Mouse (Mus musculus): Measurements from ENCODE around the gene Hspb3. TPM values are rescaled to one million over a fixed set of nuclear protein-coding genes. Genes with fewer than 3 reads are reported as not detected.

Hspb3 gene
- polyA plus RNA-seq (2014; fragmentation: Nextera tagmentation; extraction: Ambion mirVana): 20.2 and 29.3 TPM in 2 replicates

GRCm38 (mm10) chr13:113663151-113663779 lies at the start of gene Hspb3:
Hspb3 (minus strand) TSS chr13:113663676.
- H3K36me3 ChIP-seq (ENCODE audit: control insufficient read depth, insufficient read depth, low read length): no peaks in the 10 kb centered on the region
- H3K9ac ChIP-seq (ENCODE audit: low read depth, low read length): peak within 1 kb of the TSS; percentile 42; the same call in 1 of the 2 replicates
- H3K4me1 ChIP-seq (ENCODE audit: control insufficient read depth, insufficient read depth, low read length): no peaks in the 10 kb centered on the region; the same call in 1 of the 2 replicates
- WGBS: 57% methylated on average over 28 of the region's 28 CpGs
- H3K27ac ChIP-seq (replicated peaks; ENCODE audit: low read depth, low read length): no peak within 1 kb of the TSS
- no peaks in the 10 kb centered on the region for H3K9me3 ChIP-seq (ENCODE audit: control insufficient read depth, low read length)
- H3K4me3 ChIP-seq (ENCODE audit: low read depth, low read length): 0 out of 2 replicates have a peak within 1 kb of the TSS, but pooled peaks have one; percentile 5
- H3K4me2 ChIP-seq (ENCODE audit: low read depth, low read length): peak within 1 kb of the TSS; percentile 20; the same call in 1 of the 2 replicates
- 0 out of 2 replicates have a peak, but pooled peaks have one; percentile 55 for ATAC-seq (ENCODE audit: low read depth)
- H3K27me3 ChIP-seq (replicated peaks; ENCODE audit: control insufficient read depth, insufficient read depth, low read length): no peaks in the 10 kb centered on the region
- DNase-seq (ENCODE audit: low spot score): peak; percentile 76

DNA sequence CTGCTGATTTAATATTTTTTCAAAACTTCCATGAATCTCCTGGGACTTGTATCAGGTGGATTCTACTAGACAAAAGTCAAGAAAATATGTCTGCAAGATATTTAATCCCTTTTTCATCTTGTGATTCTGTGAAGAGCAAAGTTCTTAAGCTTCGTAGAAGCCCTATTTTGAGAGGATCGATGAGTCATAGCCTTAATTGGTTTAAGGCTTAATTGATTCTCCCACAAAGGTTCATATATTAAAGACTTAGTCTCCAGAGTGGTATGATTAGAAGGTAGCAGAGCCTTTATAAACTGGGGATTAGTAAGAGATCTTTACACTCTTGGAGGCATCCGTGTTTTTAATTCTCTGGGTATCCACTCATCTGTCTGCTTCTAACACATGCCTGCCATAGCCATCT lies 49.7 kb upstream of the Hspb3 start:
- Histone ChIP-seq H3K4me1 (ENCODE audit: control insufficient read depth, insufficient read depth, low read length) (peaks cover 7% of the 10 kb centered on the region; the same call in 1 of the 2 replicates), H3K36me3 (ENCODE audit: control insufficient read depth, insufficient read depth, low read length) (no peaks in the 10 kb centered on the region), H3K9ac (ENCODE audit: low read depth, low read length) (no peak overlapping the region), H3K27ac (replicated peaks; ENCODE audit: low read depth, low read length) (no peak overlapping the region), H3K4me3 (ENCODE audit: low read depth, low read length) (no peak overlapping the region), H3K27me3 (replicated peaks; ENCODE audit: control insufficient read depth, insufficient read depth, low read length) (no peaks in the 10 kb centered on the region; the same call in 1 of the 2 replicates), H3K4me2 (ENCODE audit: low read depth, low read length) (no peak overlapping the region), H3K9me3 (ENCODE audit: control insufficient read depth, low read length) (no peaks in the 10 kb centered on the region)
- 69% methylated on average over 3 of the region's 3 CpGs for WGBS
- ATAC-seq (ENCODE audit: low read depth) (0 out of 2 replicates have a peak, but pooled peaks have one; percentile 33), DNase-seq (ENCODE audit: low spot score) (no peak)

DNA sequence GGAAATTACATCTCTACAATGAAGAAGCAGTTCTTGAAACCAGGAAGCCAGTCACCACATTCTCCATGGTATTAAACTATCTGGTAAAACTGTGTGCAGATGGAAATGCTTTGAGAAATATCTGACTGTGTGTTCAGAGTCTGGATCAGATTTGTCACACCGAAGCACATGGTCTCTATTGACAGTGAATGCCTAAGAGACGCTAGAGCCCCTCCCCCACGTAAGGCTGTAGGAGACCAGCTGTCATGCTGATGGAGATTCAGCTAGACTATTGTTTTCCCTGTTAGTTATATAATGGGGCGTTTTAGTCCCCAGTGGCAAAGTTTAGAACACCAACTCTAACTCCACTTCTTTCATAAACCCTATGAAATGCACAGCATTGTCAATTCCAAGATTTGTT lies 42.7 kb upstream of the Hspb3 start:
- Histone ChIP-seq H3K36me3 (ENCODE audit: control insufficient read depth, insufficient read depth, low read length) (no peaks in the 10 kb centered on the region), H3K4me2 (ENCODE audit: low read depth, low read length) (no peak overlapping the region), H3K27ac (replicated peaks; ENCODE audit: low read depth, low read length) (no peak overlapping the region), H3K4me3 (ENCODE audit: low read depth, low read length) (no peak overlapping the region), H3K9me3 (ENCODE audit: control insufficient read depth, low read length) (0 out of 2 replicates have a peak, but pooled peaks cover 6% of the 10 kb centered on the region), H3K27me3 (replicated peaks; ENCODE audit: control insufficient read depth, insufficient read depth, low read length) (no peaks in the 10 kb centered on the region), H3K4me1 (ENCODE audit: control insufficient read depth, insufficient read depth, low read length) (0 out of 2 replicates have a peak, but pooled peaks cover 4% of the 10 kb centered on the region), H3K9ac (ENCODE audit: low read depth, low read length) (no peak overlapping the region)
- ATAC-seq (ENCODE audit: low read depth) (0 out of 2 replicates have a peak, but pooled peaks have one; percentile 67), DNase-seq (ENCODE audit: low spot score) (peak; percentile 88)
- WGBS: 11% methylated on average over 4 of the region's 4 CpGs

GRCm38 (mm10) chr13:113701185-113701584 lies 37.7 kb upstream of the Hspb3 start:
- ATAC-seq (ENCODE audit: low read depth): no peak
- Histone ChIP-seq H3K9ac (ENCODE audit: low read depth, low read length) (no peak overlapping the region), H3K36me3 (ENCODE audit: control insufficient read depth, insufficient read depth, low read length) (no peaks in the 10 kb centered on the region), H3K4me3 (ENCODE audit: low read depth, low read length) (no peak overlapping the region), H3K9me3 (ENCODE audit: control insufficient read depth, low read length) (0 out of 2 replicates have a peak, but pooled peaks cover 11% of the 10 kb centered on the region), H3K27ac (replicated peaks; ENCODE audit: low read depth, low read length) (no peak overlapping the region), H3K4me1 (ENCODE audit: control insufficient read depth, insufficient read depth, low read length) (peaks cover 3% of the 10 kb centered on the region; the same call in 1 of the 2 replicates), H3K27me3 (replicated peaks; ENCODE audit: control insufficient read depth, insufficient read depth, low read length) (no peaks in the 10 kb centered on the region), H3K4me2 (ENCODE audit: low read depth, low read length) (no peak overlapping the region)
- DNase-seq (ENCODE audit: low spot score): no peak
- 70% methylated on average over 3 of the region's 3 CpGs for WGBS

DNA sequence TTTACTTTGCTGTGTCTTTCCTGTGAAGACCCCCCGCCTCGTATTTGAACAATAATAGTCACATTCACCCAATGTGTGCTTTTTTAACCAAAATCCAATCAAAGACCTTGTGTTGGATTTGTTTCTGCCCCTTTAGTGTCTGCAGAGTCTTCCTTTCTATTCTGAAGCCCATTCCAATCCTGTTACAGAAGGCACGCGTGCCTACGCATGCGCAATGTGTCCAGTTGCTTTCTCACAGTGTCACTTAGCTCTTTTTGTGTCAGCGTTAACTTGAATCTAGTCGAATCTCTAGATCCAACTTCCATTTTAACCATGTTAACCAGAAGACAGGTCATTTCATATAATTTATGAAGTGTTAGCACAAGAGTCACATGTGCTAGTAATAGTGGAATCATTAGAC lies 36.5 kb upstream of the Hspb3 start:
- H3K4me3 ChIP-seq (ENCODE audit: low read depth, low read length): no peak overlapping the region
- H3K9ac ChIP-seq (ENCODE audit: low read depth, low read length): no peak overlapping the region
- H3K27ac ChIP-seq (replicated peaks; ENCODE audit: low read depth, low read length): no peak overlapping the region
- H3K4me1 ChIP-seq (ENCODE audit: control insufficient read depth, insufficient read depth, low read length): no peaks in the 10 kb centered on the region; the same call in 1 of the 2 replicates
- H3K36me3 ChIP-seq (ENCODE audit: control insufficient read depth, insufficient read depth, low read length): no peaks in the 10 kb centered on the region
- H3K27me3 ChIP-seq (replicated peaks; ENCODE audit: control insufficient read depth, insufficient read depth, low read length): no peaks in the 10 kb centered on the region
- 93% methylated on average over 8 of the region's 8 CpGs for WGBS
- ATAC-seq (ENCODE audit: low read depth): no peak
- H3K4me2 ChIP-seq (ENCODE audit: low read depth, low read length): no peak overlapping the region
- H3K9me3 ChIP-seq (ENCODE audit: control insufficient read depth, low read length): 0 out of 2 replicates have a peak, but pooled peaks cover 11% of the 10 kb centered on the region
- no peak for DNase-seq (ENCODE audit: low spot score)

DNA sequence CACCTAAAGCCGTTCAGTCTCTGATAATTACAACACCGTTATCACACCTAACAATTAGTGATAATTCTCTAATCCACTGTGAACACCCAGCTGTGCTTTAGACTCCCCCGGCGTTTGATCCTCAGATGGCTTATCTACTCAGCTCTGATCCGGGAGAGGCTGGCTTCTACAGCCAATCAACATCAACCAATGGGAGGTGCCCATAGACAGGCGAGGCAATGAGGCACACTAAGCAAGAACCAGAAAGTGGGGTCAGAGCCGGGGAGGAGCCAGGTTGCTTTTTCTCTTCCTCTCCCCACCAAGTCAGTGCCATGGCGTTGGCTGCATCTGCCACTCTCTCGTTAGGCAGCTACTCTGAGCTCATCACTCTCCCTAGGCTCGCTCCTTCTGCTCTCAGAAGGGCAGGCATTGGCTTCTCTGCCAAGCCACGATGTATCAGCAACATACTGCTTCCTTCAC lies 36.0 kb upstream of the Hspb3 start:
- H3K27ac ChIP-seq (replicated peaks; ENCODE audit: low read depth, low read length): no peak overlapping the region
- no peaks in the 10 kb centered on the region for H3K27me3 ChIP-seq (replicated peaks; ENCODE audit: control insufficient read depth, insufficient read depth, low read length)
- H3K4me1 ChIP-seq (ENCODE audit: control insufficient read depth, insufficient read depth, low read length): no peaks in the 10 kb centered on the region; the same call in 1 of the 2 replicates
- H3K4me3 ChIP-seq (ENCODE audit: low read depth, low read length): no peak overlapping the region
- DNase-seq (ENCODE audit: low spot score) (peak; percentile 22), ATAC-seq (ENCODE audit: low read depth) (peak; percentile 85; the same call in 1 of the 2 replicates)
- H3K9me3 ChIP-seq (ENCODE audit: control insufficient read depth, low read length): 0 out of 2 replicates have a peak, but pooled peaks cover 11% of the 10 kb centered on the region
- H3K9ac ChIP-seq (ENCODE audit: low read depth, low read length): no peak overlapping the region
- no peak overlapping the region for H3K4me2 ChIP-seq (ENCODE audit: low read depth, low read length)
- WGBS: 44% methylated on average over 9 of the region's 11 CpGs
- no peaks in the 10 kb centered on the region for H3K36me3 ChIP-seq (ENCODE audit: control insufficient read depth, insufficient read depth, low read length)

GRCm38 (mm10) chr13:113696838-113697321 lies 33.4 kb upstream of the Hspb3 start:
- no peaks in the 10 kb centered on the region for H3K36me3 ChIP-seq (ENCODE audit: control insufficient read depth, insufficient read depth, low read length)
- H3K9ac ChIP-seq (ENCODE audit: low read depth, low read length): no peak overlapping the region
- no peak overlapping the region for H3K4me3 ChIP-seq (ENCODE audit: low read depth, low read length)
- no peak overlapping the region; the same call in 1 of the 2 replicates for H3K27ac ChIP-seq (replicated peaks; ENCODE audit: low read depth, low read length)
- ATAC-seq (ENCODE audit: low read depth) (no peak), DNase-seq (ENCODE audit: low spot score) (peak; percentile 53)
- H3K9me3 ChIP-seq (ENCODE audit: control insufficient read depth, low read length): 0 out of 2 replicates have a peak, but pooled peaks cover 4% of the 10 kb centered on the region
- WGBS: 44% methylated on average over 4 of the region's 4 CpGs
- no peaks in the 10 kb centered on the region for H3K27me3 ChIP-seq (replicated peaks; ENCODE audit: control insufficient read depth, insufficient read depth, low read length)
- no peak overlapping the region for H3K4me2 ChIP-seq (ENCODE audit: low read depth, low read length)
- no peaks in the 10 kb centered on the region; the same call in 1 of the 2 replicates for H3K4me1 ChIP-seq (ENCODE audit: control insufficient read depth, insufficient read depth, low read length)

DNA sequence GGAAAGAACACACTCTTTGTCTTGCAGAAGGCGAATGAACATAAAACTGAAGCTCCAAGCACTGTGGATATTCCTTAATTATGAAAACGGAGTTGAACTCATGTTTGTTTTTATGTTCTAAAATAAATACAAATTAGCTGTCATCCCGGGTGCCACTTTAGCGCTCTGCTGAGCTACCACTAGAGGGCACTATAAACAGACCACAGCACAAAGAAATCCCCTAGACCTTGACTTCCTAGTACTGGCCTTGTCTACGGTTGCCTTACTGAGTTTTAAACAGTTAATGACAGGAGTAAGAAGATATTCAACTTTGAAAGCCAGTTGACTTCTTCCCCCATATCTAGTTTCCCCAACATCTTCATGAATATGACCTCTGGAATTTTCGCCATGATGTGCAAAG lies 29.9 kb upstream of the Hspb3 start:
- Histone ChIP-seq H3K4me1 (ENCODE audit: control insufficient read depth, insufficient read depth, low read length) (no peaks in the 10 kb centered on the region; the same call in 1 of the 2 replicates), H3K27me3 (replicated peaks; ENCODE audit: control insufficient read depth, insufficient read depth, low read length) (no peaks in the 10 kb centered on the region), H3K9me3 (ENCODE audit: control insufficient read depth, low read length) (0 out of 2 replicates have a peak, but pooled peaks cover 4% of the 10 kb centered on the region), H3K4me3 (ENCODE audit: low read depth, low read length) (no peak overlapping the region), H3K9ac (ENCODE audit: low read depth, low read length) (no peak overlapping the region), H3K27ac (replicated peaks; ENCODE audit: low read depth, low read length) (no peak overlapping the region), H3K36me3 (ENCODE audit: control insufficient read depth, insufficient read depth, low read length) (no peaks in the 10 kb centered on the region), H3K4me2 (ENCODE audit: low read depth, low read length) (no peak overlapping the region)
- DNase-seq (ENCODE audit: low spot score) (peak; percentile 56), ATAC-seq (ENCODE audit: low read depth) (no peak)
- WGBS: 18% methylated on average over 6 of the region's 6 CpGs

Measured in embryonic facial prominence, embryonic 14.5 days (tissue).